Mouse (Mus musculus): ENCODE results near the gene Sptb. TPM values are rescaled to one million over a fixed set of nuclear protein-coding genes. Genes with fewer than 3 reads are reported as not detected.

The Sptb gene
- polyA plus RNA-seq, 1 experiment from 2014 or later = 1.4 TPM

- Histone ChIP-seq H3K4me3 (peak overlapping the region; percentile 64), H3K27me3 (peaks cover 12% of the 10 kb centered on the region), H3K36me3 (no peaks in the 10 kb centered on the region), H3K27ac (peak overlapping the region; percentile 82), H3K4me2 (peak overlapping the region; percentile 97), H3K9ac (peak overlapping the region; percentile 65), H3K9me3 (no peaks in the 10 kb centered on the region), H3K4me1 (peaks cover 44% of the 10 kb centered on the region)
- under 1% methylated on average over 72 of the region's 74 CpGs for WGBS
- ATAC-seq (ENCODE audit: insufficient number of reproducible peaks, low FRiP score, low TSS enrichment, low read depth) = peak; percentile 81
Observed at GRCm38 (mm10) chr12:76533377-76534222, 176.7 kb downstream of the Sptb start.

GRCm38 (mm10) chr12:76532926-76533376 lies 177.4 kb downstream of the Sptb start:
- Histone ChIP-seq H3K36me3 (no peaks in the 10 kb centered on the region), H3K27ac (peak overlapping the region; percentile 82), H3K4me3 (peak overlapping the region; percentile 64), H3K4me2 (peak overlapping the region; percentile 97), H3K9ac (peak overlapping the region; percentile 65), H3K27me3 (peaks cover 12% of the 10 kb centered on the region), H3K9me3 (no peaks in the 10 kb centered on the region), H3K4me1 (peaks cover 44% of the 10 kb centered on the region)
- no peak for ATAC-seq (ENCODE audit: insufficient number of reproducible peaks, low FRiP score, low TSS enrichment, low read depth)
- under 1% methylated on average over 31 of the region's 31 CpGs for WGBS

GRCm38 (mm10) chr12:76531986-76532925 lies 178.1 kb downstream of the Sptb start:
- Histone ChIP-seq H3K27ac (no peak overlapping the region; the same call in 1 of the 2 replicates), H3K4me1 (peaks cover 42% of the 10 kb centered on the region), H3K4me3 (peak overlapping the region; percentile 64), H3K9me3 (no peaks in the 10 kb centered on the region), H3K27me3 (peaks cover 12% of the 10 kb centered on the region), H3K36me3 (no peaks in the 10 kb centered on the region), H3K4me2 (peak overlapping the region; percentile 97), H3K9ac (no peak overlapping the region; the same call in 1 of the 2 replicates)
- ATAC-seq (ENCODE audit: insufficient number of reproducible peaks, low FRiP score, low TSS enrichment, low read depth) = no peak
- 5% methylated on average over 19 of the region's 19 CpGs for WGBS

GRCm38 (mm10) chr12:76530580-76531139 lies 179.7 kb downstream of the Sptb start, which contains the start of gene Plekhg3:
TSS of gene Plekhg3 (plus strand) at chr12:76530891.
- 43% methylated on average over 6 of the region's 6 CpGs for WGBS
- ATAC-seq (ENCODE audit: insufficient number of reproducible peaks, low FRiP score, low TSS enrichment, low read depth) = no peak
- Histone ChIP-seq H3K36me3 (no peaks in the 10 kb centered on the region), H3K9ac (no peak within 1 kb of the TSS), H3K4me2 (no peak within 1 kb of the TSS), H3K4me3 (no peak within 1 kb of the TSS), H3K9me3 (no peaks in the 10 kb centered on the region), H3K4me1 (peaks cover 37% of the 10 kb centered on the region), H3K27ac (no peak within 1 kb of the TSS), H3K27me3 (peaks cover 12% of the 10 kb centered on the region)

Small RNA genes within 50 kb of the gene (microRNA-seq; reads per million reads assigned to microRNA genes)
- gene Mir5135 = not detected

Other genes with a start within 250 kb of the Sptb start
- 6.0 and 8.0 TPM in 2 replicates for gene Plekhg3, start 179.7 kb downstream of the Sptb start, polyA plus RNA-seq (2015; fragmentation: Nextera tagmentation; extraction: Ambion mirVana)
- 108 and 132 TPM in 2 replicates for gene Churc1, start 55.0 kb upstream of the Sptb start, polyA plus RNA-seq (2015; fragmentation: Nextera tagmentation; extraction: Ambion mirVana)
- gene Fntb, start 55.0 kb upstream of the Sptb start, polyA plus RNA-seq (2015; fragmentation: Nextera tagmentation; extraction: Ambion mirVana) = 47.7 and 48.8 TPM in 2 replicates
- 0.20 and 0.41 TPM in 2 replicates for gene Gpx2, start 85.0 kb upstream of the Sptb start, polyA plus RNA-seq (2015; fragmentation: Nextera tagmentation; extraction: Ambion mirVana)
- gene Rab15, start 112.4 kb upstream of the Sptb start, polyA plus RNA-seq (2015; fragmentation: Nextera tagmentation; extraction: Ambion mirVana) = 28.3 and 28.6 TPM in 2 replicates